Mouse (Mus musculus) urinary bladder, postnatal 25 days (tissue): ENCODE data around the gene Adra1b.

ENCODE experiments used
- DNase-seq: peaks from one replicate; pipeline ENCODE4 v3.0.0; 2022; ENCODE audit warnings: low spot score

The Adra1b gene

GRCm38 (mm10) chr11:43728737-43729301 lies 172.2 kb downstream of the Adra1b start:
- DNase-seq: no peak

- no peak for DNase-seq
These were observed 173.2 kb downstream of the Adra1b start for GRCm38 (mm10) chr11:43727796-43728195.
